Mouse (Mus musculus) CH12.LX (cell line): ENCODE results near the gene Hbp1. TPM values are rescaled to one million over a fixed set of nuclear protein-coding genes. Genes with fewer than 3 reads are reported as not detected.

ENCODE experiments used
- DNase-seq: peaks from one replicate; pipeline ENCODE4 v3.0.0-alpha.2; 2013; ENCODE audit errors: extremely low read depth
- H3K27ac ChIP-seq: 2 replicates; pipeline ENCODE4 v1.5.1; 2012; ENCODE audit warnings: low read depth, mild to moderate bottlenecking, control low read depth, moderate library complexity; ENCODE audit not compliant: insufficient read depth
- H3K27me3 ChIP-seq: replicated peaks from 2 replicates; pipeline ENCODE3; 2012; ENCODE audit warnings: inconsistent platforms
- H3K36me3 ChIP-seq, 2 experiments: replicated peaks in 1 of 2; 2 replicates each; pipeline versions ENCODE3 to v1.6.1; 2012; ENCODE audit warnings: inconsistent platforms in 1 of 2, low read length in 1 of 2, mild to moderate bottlenecking in 1 of 2, mixed read lengths in 1 of 2, moderate library complexity in 1 of 2; ENCODE audit not compliant: control insufficient read depth in 1 of 2, insufficient read depth in 1 of 2
- H3K4me1 ChIP-seq, 2 experiments: 2 replicates each; pipeline ENCODE4 v1.6.1; 2012; ENCODE audit warnings: inconsistent platforms in 1 of 2, moderate library complexity in 1 of 2; ENCODE audit not compliant: insufficient read depth in 2 of 2, control insufficient read depth in 1 of 2
- H3K4me2 ChIP-seq: 2 replicates; pipeline ENCODE4 v1.6.1; 2012; ENCODE audit warnings: low read depth, mild to moderate bottlenecking, control low read depth; ENCODE audit not compliant: poor library complexity, insufficient read depth, severe bottlenecking
- H3K4me3 ChIP-seq, 3 experiments: fragments of 150-350 bp in 1 of 3; sonication (generic) in 1 of 3; replicated peaks in 1 of 3; 2 replicates each; pipeline versions ENCODE3 to v1.5.1; 2011 to 2012; ENCODE audit warnings: low read depth in 2 of 3, low read length in 2 of 3, mild to moderate bottlenecking in 2 of 3, moderate library complexity in 2 of 3, control low read depth in 1 of 3, improper control_type of control experiment in 1 of 3, inconsistent platforms in 1 of 3, mixed read lengths in 1 of 3; ENCODE audit not compliant: poor library complexity in 1 of 3
- H3K79me2 ChIP-seq: replicated peaks from 2 replicates; pipeline ENCODE4 v1.6.1; 2012; ENCODE audit warnings: mild to moderate bottlenecking, moderate library complexity; ENCODE audit not compliant: control insufficient read depth, poor library complexity, insufficient read depth, severe bottlenecking; ENCODE audit errors: extremely low read depth
- H3K9ac ChIP-seq: 2 replicates; pipeline ENCODE4 v1.6.1; 2012; ENCODE audit warnings: low read depth, mild to moderate bottlenecking, control low read depth, moderate library complexity; ENCODE audit not compliant: insufficient read depth
- H3K9me3 ChIP-seq: replicated peaks from 2 replicates; pipeline ENCODE3; 2012; ENCODE audit warnings: low read length, inconsistent platforms, mixed read lengths
- BHLHE40 ChIP-seq: IDR thresholded peaks from 2 replicates; pipeline ENCODE4 v1.6.1; 2011; ENCODE audit warnings: mild to moderate bottlenecking, low read depth, low read length, improper control_type of control experiment
- CHD2 ChIP-seq: IDR thresholded peaks from 2 replicates; pipeline ENCODE4 v1.6.1; 2011; ENCODE audit warnings: low read length, improper control_type of control experiment
- CTCF ChIP-seq, 2 experiments: IDR thresholded peaks in 1 of 2; conservative IDR thresholded peaks in 1 of 2; 2 replicates each; pipeline ENCODE4 v1.5.1; 2011 to 2012; ENCODE audit warnings: low read depth in 2 of 2, low read length in 2 of 2, improper control_type of control experiment in 1 of 2, inconsistent platforms in 1 of 2, mild to moderate bottlenecking in 1 of 2, moderate library complexity in 1 of 2
- E2F4 ChIP-seq: IDR thresholded peaks from 2 replicates; pipeline ENCODE4 v1.6.1; 2011; ENCODE audit warnings: low read depth, low read length, improper control_type of control experiment; ENCODE audit not compliant: insufficient replicate concordance
- ELF1 ChIP-seq: IDR thresholded peaks from 2 replicates; pipeline ENCODE4 v1.6.1; 2014; ENCODE audit warnings: low read depth, mild to moderate bottlenecking, inconsistent platforms, low read length, improper control_type of control experiment
- GABPA ChIP-seq: IDR thresholded peaks from 2 replicates; pipeline ENCODE4 v1.6.1; 2012; ENCODE audit warnings: low read depth, low read length, improper control_type of control experiment, inconsistent platforms; ENCODE audit not compliant: insufficient replicate concordance
- HCFC1 ChIP-seq: IDR thresholded peaks from 2 replicates; pipeline ENCODE4 v1.6.1; 2012; ENCODE audit warnings: low read depth, mild to moderate bottlenecking, inconsistent platforms, low read length, improper control_type of control experiment
- JUND ChIP-seq: conservative IDR thresholded peaks from 2 replicates; pipeline ENCODE4 v1.6.1; 2011; ENCODE audit warnings: low read depth, low read length, improper control_type of control experiment
- KAT2A ChIP-seq: IDR thresholded peaks from 2 replicates; pipeline ENCODE4 v1.6.1; 2012; ENCODE audit warnings: low read length, improper control_type of control experiment, inconsistent platforms; ENCODE audit not compliant: insufficient replicate concordance
- MAX ChIP-seq: IDR thresholded peaks from 2 replicates; pipeline ENCODE4 v1.6.1; 2011; ENCODE audit warnings: low read length, improper control_type of control experiment
- MYC ChIP-seq: IDR thresholded peaks from 2 replicates; pipeline ENCODE4 v1.6.1; 2011; ENCODE audit warnings: low read depth, mild to moderate bottlenecking, improper control_type of control experiment, low read length
- NELFE ChIP-seq: IDR thresholded peaks from 2 replicates; pipeline ENCODE4 v1.6.1; 2011; ENCODE audit warnings: low read depth, low read length, improper control_type of control experiment
- NRF1 ChIP-seq: IDR thresholded peaks from 2 replicates; pipeline ENCODE4 v1.6.1; 2014; ENCODE audit warnings: low read depth, mild to moderate bottlenecking, inconsistent platforms, low read length, improper control_type of control experiment, moderate library complexity
- POLR2A ChIP-seq: IDR thresholded peaks from 2 replicates; pipeline ENCODE4 v1.6.1; 2011; ENCODE audit warnings: low read depth, mild to moderate bottlenecking, improper control_type of control experiment, low read length
- RAD21 ChIP-seq: IDR thresholded peaks from 2 replicates; pipeline ENCODE4 v1.6.1; 2011; ENCODE audit warnings: low read depth, mild to moderate bottlenecking, low read length, improper control_type of control experiment, moderate library complexity
- RCOR1 ChIP-seq: conservative IDR thresholded peaks from 2 replicates; pipeline ENCODE4 v1.6.1; 2012; ENCODE audit warnings: low read depth, mild to moderate bottlenecking, inconsistent platforms, low read length, improper control_type of control experiment
- SIN3A ChIP-seq: IDR thresholded peaks from 2 replicates; pipeline ENCODE4 v1.6.1; 2012; ENCODE audit warnings: low read length, improper control_type of control experiment, inconsistent platforms
- TBP ChIP-seq: conservative IDR thresholded peaks from 2 replicates; pipeline ENCODE4 v1.6.1; 2011; ENCODE audit warnings: low read depth, low read length, improper control_type of control experiment
- TCF12 ChIP-seq: IDR thresholded peaks from 2 replicates; pipeline ENCODE4 v1.6.1; 2014; ENCODE audit warnings: low read depth, mild to moderate bottlenecking, inconsistent platforms, low read length, improper control_type of control experiment
- USF1 ChIP-seq: IDR thresholded peaks from 2 replicates; pipeline ENCODE4 v1.6.1; 2014; ENCODE audit warnings: low read depth, mild to moderate bottlenecking, inconsistent platforms, low read length, improper control_type of control experiment
- USF2 ChIP-seq: conservative IDR thresholded peaks from 2 replicates; pipeline ENCODE4 v1.6.1; 2011; ENCODE audit warnings: low read depth, low read length, improper control_type of control experiment
- ZC3H11A ChIP-seq: IDR thresholded peaks from 2 replicates; pipeline ENCODE4 v1.6.1; 2012; ENCODE audit warnings: low read depth, mild to moderate bottlenecking, inconsistent platforms, low read length, improper control_type of control experiment
- ZNF384 ChIP-seq: IDR thresholded peaks from 2 replicates; pipeline ENCODE4 v1.6.1; 2012; ENCODE audit warnings: low read depth, low read length, improper control_type of control experiment, inconsistent platforms
- dilution Hi-C: fragments of 300-500 bp; cut with MboI; formaldehyde crosslinking; loops from 2 replicates; pipeline ENCODE4 v1.14.3; 2020; ENCODE audit warnings: low sequenced_read_pairs; ENCODE audit not compliant: extremely low pct_unique_long_range_greater_than_20kb, extremely low pct_ligation_motif_present
- in situ Hi-C: fragments of 300-500 bp; cut with MboI; formaldehyde crosslinking; loops from 3 replicates; pipeline ENCODE4 v1.14.3; 2019; ENCODE audit warnings: low sequenced_read_pairs, low pct_ligation_motif_present, low pct_unique_long_range_greater_than_20kb, mixed read lengths
- polyA plus RNA-seq: library from polyadenylated mRNA; unstranded; fragments of >175 nt; gene quantifications from 2 replicates; pipeline ENCODE4 v1.2.1, GENCODE M21; 2012; ENCODE audit warnings: low read depth; ENCODE audit not compliant: insufficient read length
- total RNA-seq, 2 experiments: library from RNA; depleted of rRNA; stranded (reverse); fragments of 300-350 nt in 1 of 2; fragments of >200 nt in 1 of 2; gene quantifications; 2 replicates each; pipeline ENCODE4 v1.2.3; 2012 to 2014

The Hbp1 gene
- total and polyA plus RNA-seq, 3 experiments: 16.0 to 24.4 (median 17.0) TPM

DNA sequence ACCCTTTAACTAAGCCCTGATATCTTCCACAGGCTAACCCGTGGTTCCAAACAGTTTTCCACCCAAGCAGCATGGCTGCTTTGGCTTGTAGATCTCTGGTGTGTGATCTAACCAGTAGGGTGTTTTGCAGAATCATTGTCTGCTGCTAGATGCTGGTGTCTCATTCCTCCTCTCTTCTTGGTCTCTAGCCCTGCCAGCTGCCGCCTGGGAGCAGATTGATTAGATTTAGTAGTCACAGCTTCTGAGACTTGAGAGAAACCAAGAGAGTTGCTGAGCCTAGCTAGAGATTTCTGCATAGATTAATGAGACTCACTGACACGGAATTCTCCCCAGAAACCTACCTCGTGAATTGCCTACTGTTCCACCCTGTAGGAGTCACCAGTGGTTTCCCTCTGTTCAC, 65.3 kb downstream of the Hbp1 start:
- no peaks in the 10 kb centered on the region for H3K79me2 ChIP-seq
- no peak overlapping the region for H3K27ac ChIP-seq
- in situ Hi-C loops: no loop called here
- peaks cover 15 to 41% of the 10 kb centered on the region in 2 experiments for H3K36me3 ChIP-seq
- no peak overlapping the region for H3K4me3 ChIP-seq
- no peaks in the 10 kb centered on the region for H3K4me1 ChIP-seq
- TF ChIP-seq E2F4 (no peak), HCFC1 (no peak), KAT2A (no peak), USF1 (no peak), USF2 (no peak), SIN3A (no peak), NELFE (no peak), ELF1 (no peak), ZNF384 (no peak), GABPA (no peak), TCF12 (no peak), NRF1 (no peak), CHD2 (no peak), MAX (no peak), BHLHE40 (no peak), TBP (no peak), CTCF (conservative IDR thresholded peaks at IDR 0.05 in 1 of 2, IDR thresholded peaks at IDR 0.05 in 1 of 2; ENCODE audit: low read depth in 2 of 2, low read length in 2 of 2) (no peak), RAD21 (no peak), JUND (no peak), ZC3H11A (no peak)
- no peak overlapping the region for H3K4me2 ChIP-seq
- no peak overlapping the region for H3K9ac ChIP-seq
- no peak for DNase-seq
- no peaks in the 10 kb centered on the region for H3K9me3 ChIP-seq
- no peaks in the 10 kb centered on the region for H3K27me3 ChIP-seq
- dilution Hi-C loops: no loop called here

DNA sequence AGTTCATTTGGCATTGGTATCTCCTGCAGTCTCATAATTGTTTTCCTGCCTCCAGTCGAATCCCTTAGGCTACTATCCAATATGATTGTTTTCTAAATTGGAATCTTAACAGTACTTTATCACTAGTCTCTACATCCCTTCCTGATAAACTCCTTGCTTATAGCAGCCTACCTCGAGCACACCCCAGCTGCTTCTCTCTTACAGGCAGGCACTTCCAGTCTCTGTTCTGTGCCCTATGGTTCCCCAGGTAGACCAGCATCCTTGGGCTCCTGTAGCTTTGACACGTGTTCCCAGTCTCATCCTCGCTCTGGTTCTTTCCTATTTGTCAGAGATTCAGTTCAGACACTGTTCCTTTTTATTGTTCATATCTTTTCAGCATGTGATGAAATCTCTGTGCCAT, 66.0 kb downstream of the Hbp1 start:
- in situ Hi-C loops (no loop called here), dilution Hi-C loops (no loop called here)
- Histone ChIP-seq H3K27ac (no peak overlapping the region), H3K79me2 (no peaks in the 10 kb centered on the region)
- TF ChIP-seq MAX: no peak
- TF ChIP-seq RCOR1: no peak
- no peak for TF ChIP-seq KAT2A
- no peak for TF ChIP-seq POLR2A
- TF ChIP-seq CHD2: no peak
- no peak for TF ChIP-seq MYC
- TF ChIP-seq ELF1: no peak
- TF ChIP-seq, all 38 proteins: peak for 0
- no peaks in the 10 kb centered on the region for H3K9me3 ChIP-seq
- no peak overlapping the region for H3K4me3 ChIP-seq
- H3K4me1 ChIP-seq: no peaks in the 10 kb centered on the region
- DNase-seq: no peak
- no peaks in the 10 kb centered on the region for H3K27me3 ChIP-seq
- H3K36me3 ChIP-seq: peaks cover 15 to 36% of the 10 kb centered on the region in 2 experiments
- H3K9ac ChIP-seq: no peak overlapping the region
- no peak overlapping the region for H3K4me2 ChIP-seq
